Mouse (Mus musculus) left cerebral cortex, postnatal 14 days (tissue): ENCODE measurements around the gene 1700123O20Rik. TPM values are rescaled to one million over a fixed set of nuclear protein-coding genes. Genes with fewer than 3 reads are reported as not detected.

Experiments used
- microRNA-seq, 2 experiments: library from miRNA; unstranded; fragments of <30 nt; microRNA quantifications; one replicate each; pipeline ENCODE4 v1.2.0; 2022
- total RNA-seq, 2 experiments: library from RNA; stranded (reverse); gene quantifications; 2 replicates each; pipeline ENCODE4 v1.2.3; 2021

The 1700123O20Rik gene
- total RNA-seq, 2 experiments from 2014 or later: 23.4 to 23.8 TPM

Small RNA genes within 50 kb of the gene (microRNA-seq; reads per million reads assigned to microRNA genes)
- gene Mir6948: 0 to 0.53 reads per million in 2 experiments

Other genes with a start within 250 kb of the 1700123O20Rik start
- 10 to 100 TPM; 23.2 to 31.3 TPM for gene Lrp10, start 222.1 kb upstream of the 1700123O20Rik start, total RNA-seq
- gene Rem2, start 210.1 kb upstream of the 1700123O20Rik start, total RNA-seq: 1 to 10 TPM; 7.4 to 9.6 TPM
- 10 to 100 TPM; 69.4 to 72.0 TPM for gene Prmt5, start 168.7 kb upstream of the 1700123O20Rik start, total RNA-seq
- gene Haus4, start 131.6 kb upstream of the 1700123O20Rik start, total RNA-seq: 1 to 10 TPM; 2.4 to 4.9 TPM
- gene Ajuba, start 108.7 kb upstream of the 1700123O20Rik start, total RNA-seq: 1 to 10 TPM; 2.7 to 3.1 TPM
- gene 4931414P19Rik, start 80.2 kb upstream of the 1700123O20Rik start, total RNA-seq: 1 to 10 TPM; 4.4 to 7.4 TPM
- gene Psmb5, start 68.2 kb upstream of the 1700123O20Rik start, total RNA-seq: 100 to 1,000 TPM; 185 to 188 TPM
- gene Psmb11, start 64.8 kb upstream of the 1700123O20Rik start, total RNA-seq: under 1 TPM in 1 of 2 experiments, not detected in 1; 0.30 TPM
- not detected for gene Gm17606, start 45.3 kb upstream of the 1700123O20Rik start, total RNA-seq
- gene Cdh24, start 44.9 kb upstream of the 1700123O20Rik start, total RNA-seq: 10 to 100 TPM; 10.5 to 12.2 TPM
- gene Acin1, start 715 bp downstream of the 1700123O20Rik start, total RNA-seq: 100 to 1,000 TPM; 183 to 184 TPM
- not detected for gene Gm29776, start 12.6 kb downstream of the 1700123O20Rik start, total RNA-seq
- gene Cebpe, start 26.0 kb downstream of the 1700123O20Rik start, total RNA-seq: not detected
- 10 to 100 TPM; 68.7 to 70.6 TPM for gene Slc7a8, start 95.7 kb downstream of the 1700123O20Rik start, total RNA-seq
- gene Rnf212b, start 127.9 kb downstream of the 1700123O20Rik start, total RNA-seq: not detected
- gene Homez, start 184.7 kb downstream of the 1700123O20Rik start, total RNA-seq: 10 to 100 TPM; 11.5 to 16.7 TPM
- 10 to 100 TPM; 18.2 to 19.1 TPM for gene Ppp1r3e, start 191.3 kb downstream of the 1700123O20Rik start, total RNA-seq
- gene Bcl2l2, start 197.2 kb downstream of the 1700123O20Rik start, total RNA-seq: 100 to 1,000 TPM; 104 to 105 TPM
- 1 to 10 TPM in 1 of 2 experiments, under 1 TPM in 1; 0.40 to 2.1 TPM for gene Gm20521, start 197.2 kb downstream of the 1700123O20Rik start, total RNA-seq
- gene Pabpn1, start 206.3 kb downstream of the 1700123O20Rik start, total RNA-seq: 100 to 1,000 TPM; 233 to 257 TPM
- 100 to 1,000 TPM; 630 to 690 TPM for gene Slc22a17, start 226.9 kb downstream of the 1700123O20Rik start, total RNA-seq
- gene Efs, start 239.9 kb downstream of the 1700123O20Rik start, total RNA-seq: 1 to 10 TPM; 5.8 to 8.1 TPM
- not detected for gene Il25, start 246.5 kb downstream of the 1700123O20Rik start, total RNA-seq